Mouse (Mus musculus) layer of hippocampus, adult 9-10 months (tissue): Measurements from ENCODE around the gene S1pr1.

Source experiments
- DNase-seq: peaks from one replicate; pipeline ENCODE4 v3.0.0; 2022; ENCODE audit warnings: low spot score

The S1pr1 gene

GRCm38 (mm10) chr3:115673663-115674157, 41.2 kb downstream of the S1pr1 start:
- DNase-seq: no peak

GRCm38 (mm10) chr3:115672965-115673662, 41.8 kb downstream of the S1pr1 start:
- no peak for DNase-seq

GRCm38 (mm10) chr3:115669230-115669629, 45.6 kb downstream of the S1pr1 start:
- no peak for DNase-seq

GRCm38 (mm10) chr3:115667182-115667581, 47.7 kb downstream of the S1pr1 start:
- DNase-seq: no peak

GRCm38 (mm10) chr3:115666547-115666946, 48.3 kb downstream of the S1pr1 start:
- no peak for DNase-seq

- no peak for DNase-seq
Measured at GRCm38 (mm10) chr3:115664497-115664896, 50.4 kb downstream of the S1pr1 start.

GRCm38 (mm10) chr3:115660701-115661460, 54.0 kb downstream of the S1pr1 start:
- peak; percentile 66 for DNase-seq
